Mouse (Mus musculus) thymus, postnatal 36 days (tissue): ENCODE measurements around the gene Lamp1.

Experiments
- DNase-seq, 2 experiments: peaks; one replicate each; pipeline ENCODE4 v3.0.0; 2022; ENCODE audit warnings: mixed read lengths in 2 of 2

Lamp1 gene

DNA sequence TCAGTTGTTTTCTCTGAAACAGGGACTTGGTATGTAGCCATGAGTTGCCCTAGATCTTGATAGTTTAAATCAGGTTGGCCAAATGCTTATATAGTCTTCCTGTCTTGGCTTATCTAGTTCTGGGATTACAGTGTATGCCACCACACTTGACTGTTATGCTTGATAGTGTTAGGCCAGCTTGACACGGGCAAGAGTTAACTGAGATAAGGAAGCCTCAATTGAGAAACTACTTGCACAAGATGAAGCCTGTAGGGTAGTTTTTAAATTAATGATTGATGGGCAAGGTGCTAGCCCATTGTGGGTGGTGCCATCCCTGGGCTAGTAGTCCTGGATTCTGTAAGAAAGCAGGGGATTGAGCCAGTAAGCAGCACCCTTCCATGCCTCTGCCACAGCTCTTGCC lies 4.6 kb downstream of the Lamp1 start:
- no peak for DNase-seq

DNA sequence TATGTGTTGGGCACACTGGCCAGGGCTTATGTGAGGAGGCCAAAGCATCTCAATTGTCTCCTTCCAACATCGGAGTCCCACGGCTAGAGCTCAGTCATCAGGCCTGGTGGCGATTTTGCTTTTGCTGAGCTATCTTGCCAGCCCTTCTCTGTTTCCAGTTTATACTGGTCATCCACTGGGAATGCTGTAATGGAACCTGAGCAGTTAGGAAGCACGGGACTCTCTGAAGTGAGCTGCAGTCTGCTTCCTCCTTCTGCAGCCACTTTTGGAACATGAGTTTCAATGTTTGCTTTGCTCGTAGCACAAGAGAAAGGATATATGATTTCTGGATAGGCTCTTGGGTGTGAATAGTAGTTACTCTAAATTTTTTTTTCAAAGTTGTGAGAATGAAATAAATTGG lies 5.4 kb downstream of the Lamp1 start:
- DNase-seq = no peak

- no peak for DNase-seq
These were observed 11.5 kb downstream of the Lamp1 start for GRCm38 (mm10) chr8:13170510-13170909.

GRCm38 (mm10) chr8:13174305-13174704 lies 15.3 kb downstream of the Lamp1 start:
- no peak for DNase-seq

- DNase-seq = no peak
These were observed 15.8 kb downstream of the Lamp1 start for GRCm38 (mm10) chr8:13174811-13175210.

DNA sequence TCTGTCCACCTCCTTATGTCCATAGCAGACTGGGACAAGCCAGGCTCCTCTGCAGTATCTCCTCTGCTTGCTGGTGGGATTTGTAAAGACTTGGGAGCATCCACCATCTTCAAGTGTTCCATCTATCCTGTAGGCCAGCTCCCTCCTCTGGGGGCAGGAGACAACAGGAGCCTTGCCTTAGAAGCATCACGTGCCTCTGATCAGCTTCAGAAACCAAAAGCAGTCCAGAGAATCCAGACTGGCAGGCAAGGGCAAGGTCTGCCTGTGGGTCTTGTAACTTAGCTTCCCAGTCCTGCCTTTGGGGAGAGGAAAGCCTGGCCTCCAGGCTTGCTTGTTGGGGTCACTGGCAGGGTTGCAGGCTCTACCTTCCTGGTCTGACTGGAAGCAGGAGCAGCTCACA lies 16.7 kb downstream of the Lamp1 start:
- DNase-seq = no peak

GRCm38 (mm10) chr8:13177173-13177852 lies 18.4 kb downstream of the Lamp1 start:
- DNase-seq = no peak

DNA sequence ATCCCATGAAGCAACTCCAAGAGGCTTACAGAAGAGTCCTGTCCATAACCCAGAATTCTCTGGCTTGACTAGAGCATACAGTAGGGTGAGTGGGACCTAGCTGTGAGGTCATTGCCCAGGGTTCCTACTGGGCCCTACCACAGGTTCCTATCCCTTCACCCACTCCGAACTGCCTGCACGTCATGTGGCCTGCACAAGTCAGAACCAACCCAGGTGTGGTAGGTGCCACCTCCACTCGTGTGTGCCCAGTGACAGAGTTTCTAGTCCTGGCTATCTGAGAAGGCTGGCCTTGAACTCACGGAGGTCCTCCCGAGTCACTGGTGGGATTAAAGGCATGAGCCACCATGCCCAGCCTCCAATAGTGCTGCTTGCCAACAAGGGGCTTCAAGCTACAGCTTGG lies 19.2 kb downstream of the Lamp1 start:
- no peak for DNase-seq

- no peak for DNase-seq
These were observed 20.5 kb downstream of the Lamp1 start for GRCm38 (mm10) chr8:13179482-13179881.

- no peak for DNase-seq
These were observed 21.0 kb downstream of the Lamp1 start for GRCm38 (mm10) chr8:13179948-13180347.

DNA sequence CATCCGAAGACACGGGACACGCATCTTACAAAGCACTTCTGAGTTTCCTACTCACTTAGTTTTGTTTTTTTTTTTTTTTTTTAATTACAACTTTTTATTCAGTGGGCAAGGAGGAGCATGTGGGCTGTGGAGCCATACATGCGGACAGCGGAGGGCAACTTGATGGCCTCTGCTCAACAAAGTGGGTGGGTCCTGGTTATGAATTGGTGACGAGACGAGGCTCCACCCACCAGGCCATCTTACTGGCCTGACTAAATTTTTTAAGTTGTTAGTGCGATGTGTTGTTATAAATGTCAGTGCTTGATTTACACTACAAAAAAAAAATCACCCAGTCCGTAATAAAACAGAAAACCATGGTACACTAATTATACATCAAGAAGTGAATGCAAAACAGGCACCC lies 21.4 kb downstream of the Lamp1 start:
- DNase-seq = no peak

DNA sequence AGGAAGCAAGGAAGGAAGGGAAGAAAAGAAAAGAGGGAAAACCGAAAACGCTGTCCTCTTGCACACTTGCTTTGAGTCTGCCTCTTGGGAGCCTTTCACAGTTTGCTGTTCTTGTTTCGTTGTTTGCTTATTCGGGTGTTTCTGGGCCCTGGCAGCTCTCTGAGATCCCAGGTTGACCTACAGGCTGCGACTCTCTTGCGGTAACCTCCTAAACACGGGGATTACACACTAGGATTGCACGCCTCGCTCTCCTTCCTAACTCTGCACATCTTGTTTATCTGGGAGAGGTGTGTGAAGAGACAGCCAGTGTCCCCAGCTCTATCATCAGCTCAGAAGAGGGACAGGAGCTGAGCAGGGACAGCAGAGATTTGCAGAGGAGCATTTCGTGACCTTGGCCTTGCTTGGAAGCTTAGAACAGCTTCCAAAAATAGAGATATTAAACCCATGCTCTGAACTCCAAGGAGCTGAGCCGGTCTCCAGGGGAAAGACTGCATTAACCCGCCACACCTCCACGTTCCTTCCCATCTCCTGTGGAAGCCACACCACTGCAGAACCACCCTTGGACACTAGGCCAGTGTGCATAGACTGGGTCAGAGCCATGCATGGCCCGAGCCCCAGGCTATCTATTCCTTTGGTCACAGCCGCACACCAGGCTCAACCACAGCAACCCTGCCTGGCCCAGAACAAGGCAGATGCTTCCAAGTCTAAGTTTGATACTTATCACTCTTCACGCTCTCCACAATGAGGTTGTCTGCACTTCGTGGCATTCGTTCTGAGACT lies 22.1 kb downstream of the Lamp1 start:
- no peak for DNase-seq

DNA sequence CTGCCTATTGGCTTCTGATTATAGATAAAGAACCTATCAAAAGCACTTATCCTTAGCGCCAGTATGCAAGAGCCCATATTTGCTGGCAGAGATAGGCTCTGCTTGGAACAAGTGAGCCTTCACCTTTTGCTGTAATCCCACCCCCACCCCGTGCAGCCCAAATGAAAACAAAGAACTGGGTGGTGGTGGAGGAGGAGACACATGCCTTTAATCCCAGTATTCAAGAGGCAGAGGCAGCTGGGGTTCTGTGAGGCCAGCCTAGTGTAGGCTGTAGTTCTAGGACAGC lies 22.7 kb downstream of the Lamp1 start:
- no peak for DNase-seq

- no peak for DNase-seq
These were observed 27.9 kb downstream of the Lamp1 start for GRCm38 (mm10) chr8:13186819-13187218.

- DNase-seq = no peak
These were observed 28.3 kb downstream of the Lamp1 start for GRCm38 (mm10) chr8:13187229-13187628.

DNA sequence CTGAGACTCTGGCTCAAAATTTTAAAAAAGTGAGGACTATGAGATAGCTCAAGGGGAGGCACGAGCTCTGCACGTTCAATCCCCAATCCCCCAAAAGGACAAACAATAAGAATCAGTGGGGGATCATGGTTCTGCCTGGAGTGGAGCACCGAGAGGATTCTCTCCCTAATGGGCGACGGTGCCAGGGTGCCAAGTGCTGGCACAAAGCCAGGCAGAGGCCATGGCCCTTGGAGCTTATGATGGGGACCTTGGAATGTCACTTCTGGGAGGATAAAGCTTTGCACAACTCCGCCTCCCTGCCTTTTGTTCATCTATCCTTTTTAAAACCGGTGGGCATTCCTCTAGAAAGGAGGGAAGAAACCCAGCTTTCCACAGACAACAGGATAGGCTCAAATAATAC lies 28.7 kb downstream of the Lamp1 start:
- DNase-seq = no peak

GRCm38 (mm10) chr8:13188052-13188555 lies 29.1 kb downstream of the Lamp1 start:
- DNase-seq = no peak

DNA sequence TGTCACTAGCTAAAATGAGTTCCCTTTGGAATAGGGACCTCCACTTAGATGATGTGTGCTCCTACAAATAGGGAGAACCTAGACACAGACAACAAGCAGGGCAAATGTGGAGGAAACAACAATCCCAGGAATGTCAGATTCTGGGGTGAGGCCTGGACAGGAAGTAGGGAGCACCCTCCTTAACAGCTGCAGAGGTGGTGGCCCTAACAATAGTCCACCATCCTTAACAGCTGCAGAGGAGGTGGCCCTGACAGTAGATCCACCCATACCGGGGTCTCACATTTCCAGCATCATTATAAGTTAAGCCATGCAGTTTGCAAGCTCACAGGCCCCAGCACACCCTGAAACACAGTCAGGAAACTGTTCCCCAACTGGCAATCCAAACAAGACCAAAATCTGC lies 29.9 kb downstream of the Lamp1 start:
- no peak for DNase-seq

- no peak for DNase-seq
These were observed 31.3 kb downstream of the Lamp1 start for GRCm38 (mm10) chr8:13190235-13190634.

DNA sequence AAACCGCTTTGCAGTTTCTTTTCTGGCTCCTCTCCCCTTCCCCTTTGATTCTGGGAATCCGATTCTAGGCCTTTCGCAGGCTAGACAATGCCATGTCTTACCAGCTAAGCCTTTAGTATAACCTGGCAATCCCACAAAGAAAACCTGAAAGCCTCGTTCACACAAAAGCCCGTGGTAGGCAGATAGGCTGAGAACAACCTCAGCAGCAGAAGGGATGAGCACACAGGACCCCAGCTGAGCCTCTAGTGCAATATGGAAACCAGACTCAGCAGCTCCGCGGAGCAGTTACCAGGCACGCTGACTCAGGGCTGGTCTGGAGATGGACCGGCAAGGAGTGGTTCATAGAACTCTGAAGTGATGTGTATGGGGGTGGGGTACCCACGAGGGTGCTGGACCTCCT lies 35.9 kb downstream of the Lamp1 start:
- no peak for DNase-seq

- DNase-seq = no peak
These were observed 38.5 kb downstream of the Lamp1 start for GRCm38 (mm10) chr8:13197493-13197892.

DNA sequence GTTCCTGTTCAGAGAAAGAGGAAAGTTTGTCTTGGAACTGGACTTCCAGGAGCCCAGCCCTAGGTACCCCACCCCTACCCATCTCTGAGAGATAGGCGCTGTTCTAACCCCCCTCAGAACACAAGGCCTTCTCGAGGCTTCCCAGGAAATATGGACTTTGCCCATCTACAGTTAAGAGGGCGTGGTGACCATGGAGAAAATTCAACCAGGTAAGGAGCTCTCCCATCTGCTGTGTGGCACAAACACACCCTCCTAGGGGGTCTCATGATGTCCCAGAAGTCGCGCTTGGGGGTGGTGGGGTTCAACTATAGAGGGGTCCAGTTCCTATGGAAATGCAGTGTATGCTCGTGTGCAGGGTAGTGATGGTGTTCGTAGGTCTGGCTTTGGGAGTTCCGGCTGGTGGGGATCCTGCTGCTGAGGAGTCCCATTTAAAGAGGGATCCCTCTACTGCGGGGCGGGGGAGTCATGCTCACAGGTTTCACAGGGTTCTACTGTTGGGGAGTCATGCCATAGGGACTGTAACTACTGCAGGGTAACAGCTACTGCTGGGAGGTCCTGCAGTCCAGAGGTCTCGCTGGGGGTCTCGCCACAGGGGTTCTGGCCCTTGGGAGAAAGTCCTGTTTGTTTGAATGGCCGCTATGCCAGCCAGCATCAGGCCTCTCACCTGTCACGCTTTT lies 40.6 kb downstream of the Lamp1 start:
- DNase-seq = no peak

- DNase-seq = peak; percentile 27 to 29
These were observed 41.5 kb downstream of the Lamp1 start, which contains the start of gene Grtp1 for GRCm38 (mm10) chr8:13200301-13201012. TSS of gene Grtp1 (minus strand) at chr8:13200620.
